Mouse (Mus musculus) heart, postnatal 0 days (tissue): ENCODE data around the gene Cntn2.

Experiments
- CTCF ChIP-seq: IDR thresholded peaks from 2 replicates; pipeline ENCODE4 v1.5.1; 2016; ENCODE audit warnings: antibody characterized with exemption, control low read depth, low read depth
- EP300 ChIP-seq: IDR thresholded peaks from 2 replicates; pipeline ENCODE4 v1.6.1; 2016; ENCODE audit warnings: antibody characterized with exemption, low read depth

DNA sequence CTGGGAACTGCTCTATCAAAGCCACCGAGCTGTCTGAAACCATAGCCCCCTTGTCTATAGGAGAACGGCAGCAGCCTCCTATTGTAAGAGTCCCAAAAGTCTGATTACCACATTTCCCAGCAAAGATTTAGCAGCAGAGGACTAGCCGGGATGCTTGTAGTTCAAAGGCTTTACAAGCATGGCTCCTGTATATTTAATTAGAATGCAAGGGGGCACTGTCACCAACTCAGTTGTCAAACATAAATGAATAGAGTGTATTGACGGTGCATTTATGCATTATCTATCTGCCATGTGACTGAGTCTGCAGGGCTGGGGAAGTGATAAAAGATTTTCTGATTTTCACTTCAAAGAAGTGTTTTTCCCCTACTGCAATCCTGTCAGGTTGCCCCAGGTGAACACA lies 42.3 kb upstream of the Cntn2 start:
- no peak for TF ChIP-seq CTCF
- TF ChIP-seq EP300 = no peak
